Mouse (Mus musculus) midbrain, embryonic 10.5 days (tissue): Measurements from ENCODE around the gene Hist1h4i. TPM values are rescaled to one million over a fixed set of nuclear protein-coding genes. Genes with fewer than 3 reads are reported as not detected.
"Not testable (repeated sequence)": the region's sequence is repeated elsewhere in the genome, so short reads cannot be mapped to it uniquely, and the experiment has no call there.

Experiments used
- DNase-seq: peaks from one replicate; pipeline ENCODE4 v3.0.0-alpha.2; 2017; ENCODE audit warnings: low spot score
- H3K27ac ChIP-seq: fragments of 300-500 bp; sonication (generic); replicated peaks from 2 replicates; pipeline ENCODE4 v1.5.1; 2016; ENCODE audit warnings: mild to moderate bottlenecking
- H3K27me3 ChIP-seq: fragments of 300-500 bp; sonication (generic); 2 replicates; pipeline ENCODE4 v1.6.1; 2016; ENCODE audit warnings: low read depth, mild to moderate bottlenecking; ENCODE audit not compliant: poor library complexity, severe bottlenecking
- H3K36me3 ChIP-seq: fragments of 300-500 bp; sonication (generic); 2 replicates; pipeline ENCODE4 v1.6.1; 2016; ENCODE audit warnings: mild to moderate bottlenecking, moderate library complexity
- H3K4me1 ChIP-seq: fragments of 300-500 bp; sonication (generic); 2 replicates; pipeline ENCODE4 v1.6.1; 2016
- H3K4me3 ChIP-seq: fragments of 300-500 bp; sonication (generic); 2 replicates; pipeline ENCODE4 v1.5.1; 2016; ENCODE audit warnings: mild to moderate bottlenecking, moderate library complexity
- H3K9me3 ChIP-seq: fragments of 300-500 bp; sonication (generic); replicated peaks from 2 replicates; pipeline ENCODE4 v1.6.1; 2016; ENCODE audit warnings: mild to moderate bottlenecking
- WGBS: fragments of 180-500 bp; shearing (Covaris S2); methylation state at CpG from one replicate; pipeline ENCODE4 v1.1.7; 2016; 5-methylcytosine and 5-hydroxymethylcytosine counted together
- polyA plus RNA-seq: library from polyadenylated mRNA; unstranded; fragments of >200 nt; fragmentation: Nextera tagmentation; extraction: Ambion mirVana; gene quantifications from 2 replicates; pipeline ENCODE4 v1.2.1, GENCODE M21; 2016

The Hist1h4i gene
- polyA plus RNA-seq, 1 experiment from 2014 or later: 52.5 TPM

GRCm38 (mm10) chr13:22043503-22044431 lies 2.6 kb upstream of the Hist1h4i start:
- Histone ChIP-seq H3K9me3 (no peaks in the 10 kb centered on the region), H3K4me1 (peaks cover 35% of the 10 kb centered on the region), H3K27me3 (no peaks in the 10 kb centered on the region), H3K36me3 (no peaks in the 10 kb centered on the region), H3K27ac (peak overlapping the region; percentile 84), H3K4me3 (peak overlapping the region; percentile 56)
- WGBS: 2% methylated on average over 11 of the region's 14 CpGs
- no peak for DNase-seq

- Histone ChIP-seq H3K27ac (peak within 1 kb of the TSS; percentile 95), H3K4me3 (peak within 1 kb of the TSS; percentile 61), H3K4me1 (peaks cover 35% of the 10 kb centered on the region)
- under 1% methylated on average over 52 of the region's 80 CpGs for WGBS
- H3K36me3 ChIP-seq, H3K27me3 ChIP-seq, H3K9me3 ChIP-seq: not testable (repeated sequence)
- peak; percentile 88 for DNase-seq
Measured at GRCm38 (mm10) chr13:22042568-22043502, 1.7 kb upstream of the Hist1h4i start, which contains the start of the genes Hist1h2ag and Hist1h2bj. Hist1h2ag (minus strand) TSS chr13:22042944. Hist1h2bj (plus strand) TSS chr13:22043214.

- DNase-seq: no peak
- 3% methylated on average over 13 of the region's 13 CpGs for WGBS
- Histone ChIP-seq H3K27me3 (no peaks in the 10 kb centered on the region), H3K4me3 (peak overlapping the region; percentile 61), H3K9me3 (no peaks in the 10 kb centered on the region), H3K36me3 (no peaks in the 10 kb centered on the region), H3K4me1 (peaks cover 42% of the 10 kb centered on the region), H3K27ac (peak overlapping the region; percentile 95)
Measured at GRCm38 (mm10) chr13:22041651-22042567, 747 bp upstream of the Hist1h4i start.

- peak; percentile 60 for DNase-seq
- under 1% methylated on average over 24 of the region's 24 CpGs for WGBS
- no peaks in the 10 kb centered on the region for H3K36me3 ChIP-seq
- H3K27me3 ChIP-seq: no peaks in the 10 kb centered on the region
- peak overlapping the region; percentile 61 for H3K4me3 ChIP-seq
- H3K27ac ChIP-seq: peak overlapping the region; percentile 95
- H3K9me3 ChIP-seq: no peaks in the 10 kb centered on the region
- H3K4me1 ChIP-seq: peaks cover 51% of the 10 kb centered on the region
Measured at GRCm38 (mm10) chr13:22040464-22041141, 559 bp downstream of the Hist1h4i start.

- 5% methylated on average over 2 of the region's 2 CpGs for WGBS
- no peak for DNase-seq
- peaks cover 51% of the 10 kb centered on the region for H3K4me1 ChIP-seq
Measured at GRCm38 (mm10) chr13:22039951-22040463, 1.2 kb downstream of the Hist1h4i start.

GRCm38 (mm10) chr13:22039364-22039763 lies 1.8 kb downstream of the Hist1h4i start:
- Histone ChIP-seq H3K27me3 (no peaks in the 10 kb centered on the region), H3K4me1 (peaks cover 49% of the 10 kb centered on the region), H3K9me3 (no peaks in the 10 kb centered on the region), H3K36me3 (no peaks in the 10 kb centered on the region), H3K27ac (peak overlapping the region; percentile 95), H3K4me3 (peak overlapping the region; percentile 61)
- 68% methylated on average over 5 of the region's 5 CpGs for WGBS
- no peak for DNase-seq

More at GRCm38 (mm10) chr13:22039951-22040463, 1.2 kb downstream of the Hist1h4i start:
- Histone ChIP-seq H3K4me3 (peak overlapping the region; percentile 61), H3K27me3 (no peaks in the 10 kb centered on the region), H3K27ac (peak overlapping the region; percentile 95), H3K36me3 (no peaks in the 10 kb centered on the region), H3K9me3 (no peaks in the 10 kb centered on the region)

- Histone ChIP-seq H3K36me3 (no peaks in the 10 kb centered on the region), H3K27ac (peak overlapping the region; percentile 95), H3K4me3 (peak overlapping the region; percentile 20), H3K9me3 (no peaks in the 10 kb centered on the region), H3K27me3 (no peaks in the 10 kb centered on the region), H3K4me1 (peaks cover 53% of the 10 kb centered on the region)
- WGBS: 83% methylated on average over 2 of the region's 2 CpGs
- no peak for DNase-seq
Measured at GRCm38 (mm10) chr13:22037415-22037814, 3.7 kb downstream of the Hist1h4i start.

- no peaks in the 10 kb centered on the region for H3K27me3 ChIP-seq
- H3K4me1 ChIP-seq: peaks cover 49% of the 10 kb centered on the region
- H3K27ac ChIP-seq: peak overlapping the region; percentile 95
- peak overlapping the region; percentile 54 for H3K4me3 ChIP-seq
- 62% methylated on average over 3 of the region's 3 CpGs for WGBS
- H3K36me3 ChIP-seq: no peaks in the 10 kb centered on the region
- DNase-seq: no peak
- H3K9me3 ChIP-seq: no peaks in the 10 kb centered on the region
Measured at GRCm38 (mm10) chr13:22036986-22037385, 4.2 kb downstream of the Hist1h4i start.

GRCm38 (mm10) chr13:22036149-22036956 lies 4.8 kb downstream of the Hist1h4i start:
- Histone ChIP-seq H3K9me3 (no peaks in the 10 kb centered on the region), H3K4me3 (peak overlapping the region; percentile 54), H3K36me3 (no peaks in the 10 kb centered on the region), H3K27me3 (no peaks in the 10 kb centered on the region), H3K27ac (peak overlapping the region; percentile 95), H3K4me1 (peaks cover 43% of the 10 kb centered on the region)
- 3% methylated on average over 23 of the region's 23 CpGs for WGBS
- DNase-seq: peak; percentile 56

- not testable (repeated sequence) for H3K27me3 ChIP-seq, H3K36me3 ChIP-seq, H3K9me3 ChIP-seq
- Histone ChIP-seq H3K4me3 (peak within 1 kb of the TSS; percentile 58), H3K27ac (peak within 1 kb of the TSS; percentile 95), H3K4me1 (peaks cover 39% of the 10 kb centered on the region)
- peak; percentile 87 for DNase-seq
- WGBS: 1% methylated on average over 28 of the region's 69 CpGs
Measured at GRCm38 (mm10) chr13:22035267-22036148, 5.7 kb downstream of the Hist1h4i start, which contains the start of the genes Hist1h2ah and Hist1h2bk. Hist1h2ah (minus strand) TSS chr13:22035568. Hist1h2bk (plus strand) TSS chr13:22035870.
